Mouse (Mus musculus) lung, embryonic 16.5 days (tissue): ENCODE measurements at regions not wholly inside any gene's neighbourhood (a gene's known extent, or its start where the extent isn't known, plus 50 kb on each side); places are given as distances from the start of the nearest gene placed in this dataset.

Experiments used
- ATAC-seq: fragments of 200-750 bp; cut with Nextera tagmentation; 2 replicates; pipeline ENCODE4 v1.8.0; 2017; ENCODE audit warnings: low read depth, mild to moderate bottlenecking, moderate library complexity
- H3K27ac ChIP-seq: fragments of 300-500 bp; sonication (generic); 2 replicates; pipeline ENCODE4 v1.5.1; 2014; ENCODE audit warnings: mild to moderate bottlenecking, control low read depth, low read length
- H3K27me3 ChIP-seq: fragments of 300-500 bp; sonication (generic); 2 replicates; pipeline ENCODE4 v1.6.1; 2014; ENCODE audit warnings: low read depth, low read length, mixed read lengths; ENCODE audit not compliant: control insufficient read depth, insufficient read depth
- H3K36me3 ChIP-seq: fragments of 300-500 bp; sonication (generic); 2 replicates; pipeline ENCODE4 v1.6.1; 2014; ENCODE audit warnings: low read length; ENCODE audit not compliant: control insufficient read depth, insufficient read depth
- H3K4me1 ChIP-seq: fragments of 300-500 bp; sonication (generic); replicated peaks from 2 replicates; pipeline ENCODE4 v1.6.1; 2014; ENCODE audit warnings: low read length, mixed read lengths; ENCODE audit not compliant: control insufficient read depth, insufficient read depth
- H3K4me2 ChIP-seq: fragments of 300-500 bp; sonication (generic); 2 replicates; pipeline ENCODE4 v1.6.1; 2014; ENCODE audit warnings: low read depth, low read length, control low read depth
- H3K4me3 ChIP-seq: fragments of 300-500 bp; sonication (generic); 2 replicates; pipeline ENCODE4 v1.5.1; 2014; ENCODE audit warnings: mild to moderate bottlenecking, low read length, control low read depth
- H3K9ac ChIP-seq: fragments of 300-500 bp; sonication (generic); 2 replicates; pipeline ENCODE4 v1.6.1; 2014; ENCODE audit warnings: low read length, control low read depth
- H3K9me3 ChIP-seq: fragments of 300-500 bp; sonication (generic); 2 replicates; pipeline ENCODE4 v1.6.1; 2016; ENCODE audit warnings: low read length; ENCODE audit not compliant: control insufficient read depth
- WGBS: fragments of 180-500 bp; shearing (Covaris S2); extraction: QIAGEN DNeasy Blood & Tissue Kit; methylation state at CpG from one replicate; pipeline ENCODE4 v1.1.7; 2014; 5-methylcytosine and 5-hydroxymethylcytosine counted together

GRCm38 (mm10) chr5:64534947-64535346, 268.2 kb upstream of the Klf3 start:
- Histone ChIP-seq H3K9ac (no peak overlapping the region), H3K9me3 (no peaks in the 10 kb centered on the region), H3K4me1 (peaks cover 4% of the 10 kb centered on the region), H3K36me3 (no peaks in the 10 kb centered on the region), H3K27me3 (no peaks in the 10 kb centered on the region), H3K4me3 (no peak overlapping the region), H3K27ac (no peak overlapping the region), H3K4me2 (no peak overlapping the region)
- no peak for ATAC-seq
- WGBS: 80% methylated on average over 6 of the region's 6 CpGs

GRCm38 (mm10) chr5:64535546-64535945, 267.6 kb upstream of the Klf3 start:
- 85% methylated on average over 4 of the region's 4 CpGs for WGBS
- Histone ChIP-seq H3K36me3 (no peaks in the 10 kb centered on the region), H3K9me3 (no peaks in the 10 kb centered on the region), H3K4me1 (peaks cover 4% of the 10 kb centered on the region), H3K27ac (no peak overlapping the region), H3K4me2 (no peak overlapping the region), H3K9ac (no peak overlapping the region), H3K4me3 (no peak overlapping the region), H3K27me3 (no peaks in the 10 kb centered on the region)
- no peak for ATAC-seq

- H3K4me1 ChIP-seq: peaks cover 4% of the 10 kb centered on the region
- ATAC-seq: peak; percentile 97
- H3K27ac ChIP-seq: 0 out of 2 replicates have a peak overlapping the region, but pooled peaks have one; percentile 28
- H3K9ac ChIP-seq: no peak overlapping the region
- no peaks in the 10 kb centered on the region for H3K9me3 ChIP-seq
- peak overlapping the region; percentile 10 for H3K4me2 ChIP-seq
- no peaks in the 10 kb centered on the region for H3K27me3 ChIP-seq
- H3K4me3 ChIP-seq: no peak overlapping the region
- H3K36me3 ChIP-seq: no peaks in the 10 kb centered on the region
- WGBS: 25% methylated on average over 20 of the region's 20 CpGs
Observed at GRCm38 (mm10) chr5:64536393-64537112, 266.6 kb upstream of the Klf3 start.

GRCm38 (mm10) chr5:64537113-64537780, 265.9 kb upstream of the Klf3 start:
- Histone ChIP-seq H3K36me3 (no peaks in the 10 kb centered on the region), H3K9ac (no peak overlapping the region), H3K4me3 (no peak overlapping the region), H3K9me3 (no peaks in the 10 kb centered on the region), H3K27me3 (no peaks in the 10 kb centered on the region), H3K4me1 (peaks cover 4% of the 10 kb centered on the region), H3K4me2 (peak overlapping the region; percentile 10), H3K27ac (peak overlapping the region; percentile 28; the same call in 1 of the 2 replicates)
- WGBS: 50% methylated on average over 10 of the region's 10 CpGs
- no peak for ATAC-seq

GRCm38 (mm10) chr5:64541765-64542164, 261.4 kb upstream of the Klf3 start:
- ATAC-seq: no peak
- Histone ChIP-seq H3K27me3 (no peaks in the 10 kb centered on the region), H3K27ac (no peak overlapping the region), H3K36me3 (no peaks in the 10 kb centered on the region), H3K4me1 (no peaks in the 10 kb centered on the region; the same call in 1 of the 2 replicates), H3K9ac (no peak overlapping the region), H3K4me3 (no peak overlapping the region), H3K4me2 (no peak overlapping the region), H3K9me3 (no peaks in the 10 kb centered on the region)

- Histone ChIP-seq H3K9ac (no peak overlapping the region), H3K9me3 (no peaks in the 10 kb centered on the region), H3K27me3 (no peaks in the 10 kb centered on the region), H3K27ac (no peak overlapping the region), H3K4me2 (no peak overlapping the region), H3K4me3 (no peak overlapping the region), H3K36me3 (no peaks in the 10 kb centered on the region), H3K4me1 (no peaks in the 10 kb centered on the region)
- no peak for ATAC-seq
- 86% methylated on average over 7 of the region's 7 CpGs for WGBS
Observed at GRCm38 (mm10) chr5:64555931-64556330, 247.3 kb upstream of the Klf3 start.

GRCm38 (mm10) chr5:64566451-64567390, 236.5 kb upstream of the Klf3 start:
- Histone ChIP-seq H3K9ac (no peak overlapping the region), H3K4me1 (no peaks in the 10 kb centered on the region), H3K4me2 (no peak overlapping the region), H3K27me3 (no peaks in the 10 kb centered on the region), H3K9me3 (no peaks in the 10 kb centered on the region), H3K27ac (no peak overlapping the region), H3K4me3 (no peak overlapping the region), H3K36me3 (no peaks in the 10 kb centered on the region)
- ATAC-seq: peak; percentile 47; the same call in 1 of the 2 replicates
- WGBS: 65% methylated on average over 13 of the region's 13 CpGs

- 82% methylated on average over 5 of the region's 5 CpGs for WGBS
- Histone ChIP-seq H3K36me3 (no peaks in the 10 kb centered on the region), H3K4me3 (no peak overlapping the region), H3K27me3 (no peaks in the 10 kb centered on the region), H3K4me2 (no peak overlapping the region), H3K27ac (no peak overlapping the region), H3K4me1 (no peaks in the 10 kb centered on the region), H3K9me3 (no peaks in the 10 kb centered on the region), H3K9ac (no peak overlapping the region)
- ATAC-seq: no peak
Observed at GRCm38 (mm10) chr5:64567813-64568212, 235.4 kb upstream of the Klf3 start.

- no peak for ATAC-seq
- Histone ChIP-seq H3K4me2 (no peak overlapping the region), H3K36me3 (no peaks in the 10 kb centered on the region), H3K27ac (no peak overlapping the region), H3K4me3 (no peak overlapping the region), H3K4me1 (no peaks in the 10 kb centered on the region), H3K9me3 (no peaks in the 10 kb centered on the region), H3K9ac (no peak overlapping the region), H3K27me3 (no peaks in the 10 kb centered on the region)
- 93% methylated on average over 3 of the region's 3 CpGs for WGBS
Observed at GRCm38 (mm10) chr5:64568294-64568693, 234.9 kb upstream of the Klf3 start.
